Mouse (Mus musculus): ENCODE results near the gene Sec31a.

Gene Sec31a

DNA sequence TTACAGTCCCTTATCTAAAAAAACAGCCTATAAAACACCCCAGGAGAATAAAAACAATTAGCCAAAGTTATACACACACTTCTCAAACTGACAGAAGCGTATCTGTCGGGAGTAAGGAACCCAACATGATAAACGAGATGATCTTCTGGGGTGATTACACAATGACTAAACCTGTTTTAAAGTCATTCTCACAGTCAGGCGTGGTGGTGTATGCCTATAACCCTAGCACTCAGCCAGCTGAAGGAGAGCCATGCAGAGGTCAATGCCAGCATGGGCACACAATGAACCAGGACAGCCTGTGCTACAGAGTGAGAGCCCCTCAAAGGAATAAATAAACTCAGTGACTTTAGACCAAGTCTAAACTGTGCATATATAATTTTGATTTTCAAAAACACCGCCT lies 7.5 kb downstream of the Sec31a start:
- DNase-seq (ENCODE audit: low spot score) = no peak

DNA sequence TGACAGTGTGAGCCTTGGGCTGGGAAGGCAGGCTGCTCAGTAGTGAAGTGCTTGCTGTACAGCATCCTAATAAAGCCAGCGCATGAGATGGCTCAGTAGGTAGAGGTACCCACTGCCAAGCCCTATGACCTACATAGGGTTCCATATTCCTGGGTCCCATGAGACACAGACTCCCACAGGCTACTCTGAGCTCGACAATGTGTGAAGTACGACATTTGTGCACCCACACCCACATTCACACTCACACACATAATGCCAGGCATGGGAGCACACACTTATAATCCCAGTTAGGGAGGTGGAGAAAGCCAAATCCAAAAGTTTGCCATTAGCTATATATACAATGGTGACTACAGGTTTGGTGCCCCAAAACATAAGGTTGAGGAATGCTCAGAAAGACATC lies 19.3 kb downstream of the Sec31a start:
- DNase-seq (ENCODE audit: low spot score) = no peak

DNA sequence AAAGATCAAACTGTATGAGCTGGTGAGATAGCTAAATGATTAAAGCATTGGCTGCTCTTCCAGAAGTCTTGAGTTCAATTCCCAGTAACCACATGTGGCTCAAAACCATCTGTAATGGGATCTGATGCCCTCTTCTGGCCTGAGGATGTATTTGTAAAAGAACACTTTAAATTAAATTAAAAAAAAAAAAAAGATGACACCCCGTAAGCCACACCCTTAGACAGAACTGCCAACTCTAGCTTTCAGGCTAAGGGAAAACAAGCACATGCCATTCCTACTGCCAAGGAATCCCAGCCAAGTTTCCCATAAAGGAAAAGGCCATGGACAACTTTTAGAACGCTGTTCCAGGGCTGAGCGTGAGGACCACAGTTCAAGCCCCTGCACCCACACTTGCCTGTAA lies 22.4 kb downstream of the Sec31a start:
- no peak for DNase-seq (ENCODE audit: low spot score)

DNA sequence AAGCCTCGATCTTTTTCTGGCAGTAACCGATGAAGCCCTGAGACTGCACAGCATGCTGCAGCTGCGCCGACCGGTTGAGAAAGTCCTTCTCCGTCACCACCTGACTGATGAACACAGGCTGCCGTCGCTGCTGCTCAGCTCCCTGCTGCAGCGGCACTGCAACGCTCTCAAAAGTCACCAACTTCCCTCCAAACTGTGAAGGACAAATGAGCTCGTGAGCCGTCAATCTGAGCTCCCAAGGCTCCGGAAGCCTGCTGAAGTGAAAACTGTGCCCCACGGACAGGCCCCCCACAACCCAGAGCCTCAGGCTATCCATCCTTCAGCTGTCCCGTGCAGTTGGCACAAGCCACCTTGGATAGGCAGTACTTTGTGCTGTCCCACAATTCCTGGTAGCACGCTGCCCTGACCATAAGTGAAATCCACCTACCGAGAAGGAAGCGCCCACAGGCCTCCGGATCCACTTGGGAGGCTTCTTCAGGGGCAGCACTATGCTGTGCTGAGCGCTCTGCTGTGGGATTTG lies 23.5 kb downstream of the Sec31a start:
- DNase-seq (ENCODE audit: low spot score) = no peak

DNA sequence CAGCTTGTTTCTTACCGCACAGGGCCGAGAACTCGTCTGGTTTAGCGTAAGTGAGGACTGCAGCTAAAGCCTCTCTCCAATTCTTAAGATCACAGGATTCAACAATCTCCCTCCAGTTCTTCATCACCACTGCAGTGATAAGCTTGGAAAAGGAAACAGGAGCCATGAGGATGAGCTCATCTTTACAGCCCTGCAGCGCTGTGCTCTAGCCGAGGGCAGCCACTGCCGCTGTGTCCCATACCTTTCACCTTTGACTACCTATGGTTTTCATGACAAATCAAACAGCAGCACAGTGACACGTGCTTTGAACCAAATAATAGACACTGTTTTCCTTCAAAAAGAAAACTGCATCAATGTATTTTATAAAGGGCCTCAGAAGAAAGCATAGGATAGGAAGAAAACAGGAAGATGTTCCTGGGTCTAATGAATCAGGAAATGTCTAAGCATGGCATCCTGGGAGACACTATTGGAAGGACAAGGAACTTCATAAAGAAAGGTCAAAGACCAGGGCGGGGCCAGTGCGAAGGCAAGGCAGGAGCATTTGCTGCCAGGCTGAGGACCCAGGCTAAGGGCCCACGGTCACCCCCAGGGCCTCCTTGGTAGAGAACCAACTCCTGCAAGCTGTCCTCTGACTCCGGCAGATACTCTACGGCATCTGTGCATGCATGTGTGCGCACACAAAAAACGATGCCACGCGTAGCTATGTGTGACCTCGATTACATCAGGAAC lies 32.1 kb downstream of the Sec31a start:
- no peak for DNase-seq (ENCODE audit: low spot score)

DNA sequence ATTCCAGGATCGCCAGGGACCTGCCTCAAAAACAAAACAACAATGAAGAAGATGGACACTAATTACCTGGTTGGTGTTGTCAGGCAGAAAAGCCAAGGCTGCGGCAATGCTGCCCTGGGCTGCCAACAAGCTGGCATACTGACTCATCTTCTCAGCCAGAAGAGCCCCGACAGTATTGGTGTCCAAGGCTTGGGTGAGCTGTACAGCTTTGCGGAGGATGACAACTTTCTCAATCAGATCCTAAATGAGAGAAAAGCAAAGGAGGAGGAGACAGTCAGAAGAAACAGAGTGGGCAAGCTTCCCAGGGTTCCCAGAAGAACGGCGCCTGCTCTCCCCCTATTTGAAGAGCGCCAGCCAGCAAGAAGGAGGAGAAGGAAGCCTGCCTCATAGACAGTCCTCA lies 34.9 kb downstream of the Sec31a start:
- DNase-seq (ENCODE audit: low spot score) = no peak

DNA sequence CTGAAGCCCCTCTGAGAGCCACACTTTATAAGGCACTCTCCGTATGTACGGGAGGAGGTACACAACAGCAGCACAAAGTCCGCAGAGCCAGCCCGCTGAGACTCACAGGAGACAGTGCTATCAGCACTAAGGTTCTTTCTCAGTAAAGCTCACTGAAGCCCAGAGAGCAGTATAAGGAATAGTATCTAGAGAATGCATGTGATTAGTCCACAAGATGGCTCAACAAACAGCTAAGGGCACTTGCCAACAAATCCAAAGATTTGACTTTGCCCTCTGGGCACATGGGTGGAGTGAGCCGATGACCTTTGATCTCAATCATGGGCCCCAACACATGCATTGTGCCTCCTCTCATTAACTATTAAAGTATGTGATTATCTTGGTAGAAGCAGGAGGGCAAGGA lies 35.8 kb downstream of the Sec31a start:
- no peak for DNase-seq (ENCODE audit: low spot score)

DNA sequence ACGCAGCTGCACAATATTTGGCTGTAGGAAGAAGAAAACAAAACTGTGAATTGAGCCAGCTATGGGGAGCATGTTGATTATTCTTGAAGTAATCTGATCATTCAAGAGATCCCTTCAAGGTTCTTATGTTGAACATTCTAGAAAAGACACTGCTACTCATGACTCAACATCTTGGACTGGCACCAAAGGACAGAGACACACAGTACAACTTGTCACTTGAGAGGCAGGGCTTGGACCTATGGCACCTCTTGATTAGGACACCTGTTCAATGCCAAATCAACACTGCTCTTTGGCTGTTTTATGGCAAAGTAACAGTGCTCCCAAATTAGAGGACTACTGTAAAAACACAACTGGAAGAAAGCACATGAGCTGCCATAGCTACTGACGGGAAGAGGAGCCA lies 37.1 kb downstream of the Sec31a start:
- no peak for DNase-seq (ENCODE audit: low spot score)

DNA sequence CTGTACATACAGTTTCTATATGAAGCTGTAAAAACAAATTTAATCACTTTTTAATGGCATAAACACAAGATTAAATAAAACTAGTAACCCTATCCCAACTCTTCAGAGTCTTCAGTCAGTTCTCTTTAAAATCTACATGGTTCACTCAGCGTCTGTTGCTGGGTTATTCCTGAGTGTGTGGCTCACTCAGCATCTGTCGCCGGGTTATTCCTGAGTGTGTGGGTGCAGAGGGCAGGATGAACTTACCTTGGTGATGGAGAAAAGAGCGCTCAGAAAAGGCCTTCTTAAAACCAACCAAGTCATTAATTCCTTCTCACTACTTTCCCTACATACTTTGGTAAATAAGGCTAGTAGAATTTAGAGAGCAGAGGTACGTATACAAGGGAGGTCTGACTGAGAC lies 37.8 kb downstream of the Sec31a start:
- no peak for DNase-seq (ENCODE audit: low spot score)

DNA sequence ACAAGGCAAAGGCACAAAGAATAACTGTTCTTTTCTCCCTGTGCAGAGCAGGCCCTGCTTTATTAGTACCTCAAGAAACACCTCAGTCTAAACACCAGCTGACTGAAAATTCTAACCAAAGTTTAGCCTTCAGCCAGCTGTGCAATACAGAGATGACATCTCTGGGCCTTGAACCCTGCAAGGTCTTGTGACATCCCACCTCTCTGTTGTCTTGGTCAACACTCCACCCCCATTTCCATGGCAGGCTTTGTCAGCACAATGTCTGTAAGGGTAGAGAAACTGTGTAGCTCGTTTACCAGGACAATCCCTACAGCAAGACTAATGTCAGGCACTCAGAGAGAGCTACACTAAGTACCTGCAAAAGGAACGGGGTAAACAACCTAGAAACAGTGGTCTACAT lies 38.7 kb downstream of the Sec31a start:
- DNase-seq (ENCODE audit: low spot score) = no peak

DNA sequence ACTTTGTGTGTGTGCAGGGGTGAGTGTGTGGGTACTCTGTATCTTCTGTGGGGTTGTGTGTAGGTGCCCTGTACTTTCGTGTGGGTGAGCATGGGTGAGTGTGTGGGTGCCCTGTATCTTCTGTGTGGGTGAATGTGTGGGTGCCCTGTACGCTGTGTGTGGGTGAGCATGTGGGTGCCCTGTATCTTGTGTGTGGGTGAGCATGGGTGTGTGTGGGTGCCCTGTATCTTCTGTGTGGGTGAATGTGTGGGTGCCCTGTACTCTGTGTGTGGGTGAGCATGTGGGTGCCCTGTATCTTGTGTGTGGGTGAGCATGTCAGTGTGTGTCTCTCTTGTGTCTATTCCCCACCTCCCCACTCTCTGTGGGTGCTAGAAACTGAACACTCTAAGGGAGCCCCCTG lies 41.3 kb downstream of the Sec31a start:
- DNase-seq (ENCODE audit: low spot score) = no peak

DNA sequence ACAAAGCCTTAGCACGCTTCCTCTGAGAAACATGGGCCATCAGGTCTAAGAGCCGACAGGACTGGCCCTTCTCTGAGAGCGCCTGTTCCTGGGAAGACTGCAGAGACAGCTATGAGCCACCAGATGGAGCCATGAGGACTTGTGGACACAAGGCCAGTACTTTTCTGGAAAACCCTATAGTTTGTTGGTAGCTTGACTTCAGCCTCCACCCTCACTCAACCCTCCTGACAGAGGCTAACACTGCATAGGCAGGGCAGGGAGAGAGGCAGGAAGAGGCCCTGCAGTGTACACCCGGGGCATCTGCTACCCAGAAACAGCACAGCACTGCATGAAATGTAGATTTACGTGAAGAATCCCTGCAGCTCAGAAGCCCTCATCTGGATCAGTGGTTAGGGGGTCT lies 42.1 kb downstream of the Sec31a start:
- DNase-seq (ENCODE audit: low spot score) = peak; percentile 74

DNA sequence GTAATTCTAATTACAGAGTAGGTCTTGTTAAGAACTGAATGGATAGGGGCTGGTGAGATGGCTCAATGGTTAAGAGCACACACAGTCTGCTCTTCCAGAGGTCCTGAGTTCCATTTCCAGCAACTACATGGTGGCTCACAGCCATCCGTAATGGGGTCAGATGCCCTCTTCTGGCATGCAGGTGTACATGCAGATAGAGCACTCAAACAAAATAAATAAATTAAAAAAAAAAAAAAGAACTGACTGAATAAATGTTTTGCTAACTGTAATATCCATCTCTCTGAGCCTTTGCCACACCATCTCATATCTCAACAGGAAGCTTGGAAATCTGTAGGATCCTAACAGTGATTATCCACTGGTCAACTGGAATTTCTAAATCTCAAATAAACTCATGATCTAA lies 45.1 kb downstream of the Sec31a start:
- DNase-seq (ENCODE audit: low spot score) = no peak

DNA sequence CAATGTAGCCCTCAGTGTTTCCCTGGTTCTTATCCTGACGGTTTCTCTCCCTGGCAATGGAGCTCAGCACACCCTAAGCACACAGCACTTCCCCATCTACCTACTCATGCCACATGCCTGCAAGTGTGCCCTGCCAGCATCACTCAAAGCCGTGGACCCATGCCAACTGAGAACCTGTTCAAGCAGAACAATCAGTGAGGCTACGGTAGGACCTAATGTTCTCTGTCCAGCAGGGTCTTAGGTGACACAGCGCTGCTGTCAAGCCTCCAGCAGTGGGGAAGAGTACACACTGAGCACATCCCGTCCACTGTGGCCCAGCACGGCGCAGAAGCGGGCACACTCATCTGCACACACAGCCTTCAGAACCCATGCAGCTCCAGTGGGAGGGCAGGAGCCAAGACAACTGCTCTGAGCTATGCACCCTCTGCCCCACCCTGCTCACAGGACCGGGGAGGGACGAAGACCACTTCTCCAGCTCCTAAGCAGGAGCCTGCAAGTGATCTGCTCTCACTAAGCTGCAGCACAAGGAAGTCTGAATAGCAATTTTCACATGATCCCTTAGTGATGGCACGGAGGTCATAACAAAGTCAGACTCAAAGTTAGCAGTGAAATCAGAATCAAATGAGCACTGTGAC lies 46.1 kb downstream of the Sec31a start:
- DNase-seq (ENCODE audit: low spot score) = no peak

DNA sequence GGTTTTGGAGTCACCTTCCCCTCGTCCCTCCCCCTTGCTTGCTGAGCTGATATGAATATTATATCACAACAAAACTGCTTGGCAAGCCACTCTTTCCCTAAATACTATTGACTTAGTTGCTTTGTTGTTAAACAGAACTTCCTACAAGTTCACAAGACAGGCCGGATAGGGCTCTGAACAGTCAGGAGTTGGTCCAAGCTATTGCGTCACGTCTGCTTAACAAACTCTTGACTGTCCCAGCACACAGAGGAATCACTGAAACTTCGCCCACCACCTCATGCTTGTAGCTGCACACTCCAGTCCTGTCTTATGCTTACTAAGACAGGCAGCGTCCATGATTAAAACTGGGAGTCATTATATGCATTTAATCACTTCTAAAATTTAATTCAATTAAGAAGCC lies 46.9 kb downstream of the Sec31a start:
- DNase-seq (ENCODE audit: low spot score) = no peak

DNA sequence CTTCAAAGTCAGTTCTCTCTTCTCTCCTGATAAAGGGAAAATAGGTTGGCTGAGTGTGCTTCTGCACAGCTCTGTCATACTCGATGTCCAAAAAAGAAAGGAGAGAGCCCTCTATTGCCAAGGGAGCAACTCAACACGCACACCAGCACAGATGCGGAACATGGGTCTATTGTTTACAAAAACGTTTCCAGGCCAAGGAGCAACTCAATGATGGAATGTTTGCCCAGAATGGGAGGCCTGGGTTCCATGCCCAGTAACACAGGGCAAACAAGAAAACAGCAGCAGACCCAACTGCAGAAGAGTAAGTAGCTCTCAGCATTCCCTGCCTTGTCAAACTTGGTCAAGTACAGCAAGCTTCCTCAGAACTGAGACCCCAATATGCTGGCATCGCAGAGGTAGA lies 47.5 kb downstream of the Sec31a start:
- no peak for DNase-seq (ENCODE audit: low spot score)

DNA sequence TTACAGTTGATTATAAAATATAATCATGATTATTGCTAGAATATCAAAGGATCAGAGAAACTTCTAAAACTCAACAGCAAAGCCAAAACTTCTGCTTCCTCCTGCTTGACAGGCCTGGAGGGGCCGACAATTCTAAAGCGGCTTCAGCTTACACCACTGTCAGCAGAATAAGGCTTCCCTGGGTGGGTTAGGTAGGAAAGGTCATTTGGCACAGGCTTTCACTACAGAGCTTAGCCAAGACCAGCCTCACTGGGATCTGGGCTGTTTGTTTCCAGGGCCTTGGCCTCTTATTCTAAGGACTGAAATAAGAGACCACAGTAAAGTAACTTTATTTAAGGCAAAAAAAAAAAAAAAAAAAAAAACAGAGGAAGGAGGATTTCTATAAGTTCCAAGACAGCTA lies 49.0 kb downstream of the Sec31a start:
- no peak for DNase-seq (ENCODE audit: low spot score)

DNA sequence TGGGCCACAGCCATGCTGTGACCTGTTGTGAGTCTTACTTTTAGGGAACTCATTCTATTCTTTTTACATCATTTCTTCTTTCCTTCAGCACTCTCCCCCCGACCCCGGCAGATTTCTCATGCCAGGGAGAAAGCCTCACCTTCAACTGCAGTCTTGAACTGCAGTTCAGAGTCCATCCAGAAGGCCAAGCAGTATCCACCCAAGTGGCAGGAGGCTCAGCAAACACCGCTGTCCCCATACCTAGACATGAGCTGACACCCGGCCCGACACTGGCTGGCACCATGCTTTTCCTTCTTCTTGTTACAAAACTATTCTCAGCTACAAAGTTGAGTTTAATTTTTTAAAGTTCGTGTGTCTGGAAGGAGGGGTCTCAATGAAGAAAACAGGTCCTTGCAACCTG lies 55.7 kb downstream of the Sec31a start:
- DNase-seq (ENCODE audit: low spot score) = no peak

DNA sequence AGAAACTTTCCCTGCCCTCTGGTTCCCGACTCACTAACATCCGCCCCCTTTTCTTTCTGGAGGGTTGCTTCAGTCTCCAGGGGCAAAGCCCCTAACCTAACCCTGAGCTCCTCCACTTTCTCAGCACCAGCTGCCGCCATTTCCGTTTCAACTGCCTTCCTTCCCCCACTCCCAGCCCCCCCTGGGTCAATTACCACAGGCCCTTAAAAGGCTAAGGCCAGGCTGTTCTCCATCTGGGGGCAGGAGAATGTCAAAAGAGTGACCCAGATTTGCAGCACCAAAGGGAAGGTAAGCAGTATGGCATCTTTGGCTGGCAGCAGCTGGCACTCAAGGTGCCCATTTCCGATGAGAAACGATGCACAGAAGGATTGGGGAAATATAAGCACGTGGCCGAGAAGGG lies 57.7 kb downstream of the Sec31a start:
- no peak for DNase-seq (ENCODE audit: low spot score)

DNA sequence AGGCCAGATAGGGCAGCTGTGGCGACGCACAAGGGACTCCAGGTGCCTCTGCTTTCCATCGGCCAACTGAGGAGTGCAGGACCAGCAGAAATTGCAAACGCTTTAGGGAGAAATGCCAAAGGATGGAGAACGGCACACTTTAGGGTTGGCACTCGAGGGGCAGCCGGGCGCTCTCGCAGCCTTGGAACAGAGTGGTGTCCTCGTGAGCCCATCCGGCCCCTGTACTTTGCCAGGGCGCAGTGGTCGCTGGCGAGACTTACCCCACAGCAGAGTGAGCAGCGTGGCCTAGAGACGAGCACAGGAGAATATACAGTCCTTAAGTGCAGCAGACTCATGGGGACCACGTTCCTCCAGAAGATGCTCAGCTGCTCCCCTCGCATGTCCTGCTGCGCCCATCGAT lies 61.4 kb downstream of the Sec31a start:
- DNase-seq (ENCODE audit: low spot score) = no peak

DNA sequence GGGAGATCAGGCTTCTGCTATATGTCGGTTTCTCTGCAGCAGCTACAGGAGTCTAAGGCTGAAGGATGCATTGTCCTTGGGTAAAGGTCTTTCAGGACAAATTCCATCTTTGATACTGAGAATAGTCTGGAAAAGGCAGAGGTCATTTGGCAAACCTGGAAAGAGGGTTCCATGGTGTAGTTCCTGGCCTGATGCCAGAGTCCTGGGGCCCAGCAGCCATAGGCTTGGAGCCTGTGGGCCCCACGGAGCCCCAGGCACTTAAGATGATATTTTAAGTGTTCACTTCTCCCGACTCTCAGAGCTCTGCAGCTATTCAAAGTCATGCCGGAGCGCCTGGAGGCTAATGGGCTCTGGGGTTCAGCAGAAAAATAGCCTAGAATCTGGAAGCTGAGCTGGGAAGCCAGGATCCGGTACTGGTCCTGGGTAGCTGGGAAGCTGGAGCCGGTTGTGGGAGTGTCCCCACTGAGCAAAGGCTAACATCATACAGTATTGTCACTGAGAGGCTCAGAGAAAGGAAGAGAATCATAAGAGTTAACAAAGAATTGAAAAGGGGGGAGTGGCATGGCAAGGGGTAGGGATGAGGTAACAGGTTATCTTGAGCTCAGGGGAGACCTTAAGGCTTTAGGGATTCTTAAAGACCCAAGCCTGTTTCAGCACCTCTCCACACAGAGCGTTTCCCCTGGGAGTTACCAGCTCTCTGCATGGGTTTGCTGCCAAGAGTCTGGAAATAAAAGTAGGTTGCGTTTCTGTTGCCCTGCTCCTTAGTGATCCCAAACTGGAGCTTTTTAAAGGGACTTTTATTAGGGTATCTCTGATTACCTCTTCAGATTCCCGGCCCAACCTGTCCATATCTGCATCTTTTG lies 62.8 kb downstream of the Sec31a start:
- DNase-seq (ENCODE audit: low spot score) = peak; percentile 81

DNA sequence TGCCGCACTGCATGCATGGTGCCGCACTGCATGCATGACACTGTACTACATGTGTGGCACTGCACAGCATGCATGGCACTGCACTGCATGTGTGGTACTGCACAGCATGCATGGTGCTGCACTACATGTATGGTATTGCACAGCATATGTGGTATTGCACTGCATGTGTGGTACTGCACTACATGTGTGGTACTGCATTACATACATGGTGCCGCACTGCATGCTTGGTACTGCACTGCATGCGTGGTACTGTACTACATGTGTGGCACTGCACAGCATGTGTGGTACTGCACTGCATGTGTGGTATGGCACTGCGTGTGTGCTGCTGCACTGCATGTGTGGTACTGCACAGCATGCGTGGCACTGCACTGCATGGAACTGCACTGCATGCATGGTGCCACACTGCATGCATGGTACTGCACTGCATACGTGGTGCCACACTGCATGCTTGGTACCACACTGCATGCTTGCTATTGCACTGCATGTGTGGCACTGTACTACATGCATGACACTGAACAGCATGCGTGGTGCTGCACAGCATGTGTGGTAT lies 65.1 kb downstream of the Sec31a start:
- no peak for DNase-seq (ENCODE audit: low spot score)
